Mouse (Mus musculus) cerebellum, adult 2 months (tissue): Measurements from ENCODE around the gene Wnt3a. TPM values are rescaled to one million over a fixed set of nuclear protein-coding genes. Genes with fewer than 3 reads are reported as not detected.
"Not testable (repeated sequence)": the region's sequence is repeated elsewhere in the genome, so short reads cannot be mapped to it uniquely, and the experiment has no call there.

ENCODE experiments used
- DNase-seq, 2 experiments: peaks; one replicate each; pipeline ENCODE4 v3.0.0; 2021
- H3K27ac ChIP-seq: fragments of 200-500 bp; 2 replicates; pipeline ENCODE4 v1.5.1; 2012; ENCODE audit warnings: low read length, control low read depth, inconsistent platforms; ENCODE audit not compliant: insufficient read depth
- H3K27me3 ChIP-seq: fragments of 200-500 bp; 2 replicates; pipeline ENCODE4 v1.6.1; 2012; ENCODE audit warnings: inconsistent platforms, mild to moderate bottlenecking, low read length, moderate library complexity; ENCODE audit not compliant: control insufficient read depth, insufficient read depth
- H3K4me1 ChIP-seq: fragments of 200-500 bp; 2 replicates; pipeline ENCODE4 v1.6.1; 2011; ENCODE audit warnings: low read length; ENCODE audit not compliant: control insufficient read depth, insufficient read depth
- H3K4me3 ChIP-seq: fragments of 200-500 bp; replicated peaks from 2 replicates; pipeline ENCODE3; 2011; ENCODE audit warnings: mild to moderate bottlenecking, low read depth, low read length, control low read depth; ENCODE audit not compliant: insufficient read depth
- CTCF ChIP-seq: fragments of 200-500 bp; IDR thresholded peaks from 2 replicates; pipeline ENCODE4 v1.5.1; 2011; ENCODE audit warnings: low read depth, mild to moderate bottlenecking, control low read depth, low read length, moderate library complexity, borderline replicate concordance; ENCODE audit not compliant: insufficient read depth
- POLR2A ChIP-seq: fragments of 200-500 bp; IDR thresholded peaks from 2 replicates; pipeline ENCODE4 v1.6.1; 2011; ENCODE audit warnings: low read length, control low read depth, borderline replicate concordance; ENCODE audit not compliant: insufficient read depth
- WGBS: fragments of 180-500 bp; shearing (Covaris S2); methylation state at CpG from one replicate; pipeline ENCODE4 v1.1.7; 2018; 5-methylcytosine and 5-hydroxymethylcytosine counted together
- polyA plus RNA-seq: library from polyadenylated mRNA; depleted of rRNA; stranded (reverse); fragments of >200 nt; gene quantifications from 2 replicates; pipeline ENCODE4 v1.2.3, GENCODE M21; 2012

Gene Wnt3a
- polyA plus RNA-seq, 1 experiment = not detected

DNA sequence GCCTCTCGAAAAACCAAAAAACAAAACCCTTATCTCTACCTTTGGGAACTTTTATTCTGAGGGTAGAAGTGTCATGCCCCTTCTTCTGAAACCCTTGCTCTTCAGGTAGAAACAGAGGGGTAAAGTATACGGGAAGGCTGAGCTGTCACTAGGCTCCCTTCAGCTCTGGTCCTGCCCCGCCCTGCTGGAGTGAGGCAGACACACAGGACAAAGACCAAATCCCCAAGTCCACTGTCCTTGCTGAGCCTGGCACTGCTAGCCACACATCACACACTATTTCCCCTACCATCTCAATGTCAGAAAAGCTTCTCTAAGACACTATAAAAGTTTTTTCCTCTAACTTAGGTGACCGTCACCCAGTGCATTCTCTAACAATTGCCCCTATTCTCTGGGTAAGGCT, 68.2 kb downstream of the Wnt3a start:
- H3K4me1 ChIP-seq = peaks cover 7% of the 10 kb centered on the region
- TF ChIP-seq CTCF (no peak), POLR2A (no peak)
- no peak overlapping the region for H3K4me3 ChIP-seq
- H3K27ac ChIP-seq = no peak overlapping the region
- WGBS = 73% methylated on average over 4 of the region's 4 CpGs
- H3K27me3 ChIP-seq = no peaks in the 10 kb centered on the region
- no peak for DNase-seq

DNA sequence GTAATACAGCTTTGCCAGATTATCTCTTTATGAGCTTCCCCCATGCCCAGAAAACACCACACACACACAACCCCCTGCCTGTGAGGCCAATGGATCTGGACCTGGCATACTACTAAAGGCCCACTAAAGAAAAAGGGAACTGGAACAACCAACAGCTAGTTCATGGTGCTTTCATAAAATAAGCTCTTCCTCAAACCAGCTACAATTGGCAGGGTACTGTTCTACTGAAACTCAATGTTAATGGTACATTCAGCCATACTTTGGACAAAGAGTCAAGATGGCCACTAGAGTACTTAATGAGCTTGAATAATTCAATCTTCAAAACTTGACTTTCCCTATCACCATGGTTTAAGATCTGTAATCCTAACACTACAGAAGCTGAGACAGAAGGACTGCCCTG, 68.9 kb downstream of the Wnt3a start:
- H3K4me3 ChIP-seq = no peak overlapping the region
- TF ChIP-seq POLR2A (no peak), CTCF (no peak)
- H3K4me1 ChIP-seq = peaks cover 7% of the 10 kb centered on the region
- no peak for DNase-seq
- H3K27ac ChIP-seq = no peak overlapping the region
- no peaks in the 10 kb centered on the region for H3K27me3 ChIP-seq

DNA sequence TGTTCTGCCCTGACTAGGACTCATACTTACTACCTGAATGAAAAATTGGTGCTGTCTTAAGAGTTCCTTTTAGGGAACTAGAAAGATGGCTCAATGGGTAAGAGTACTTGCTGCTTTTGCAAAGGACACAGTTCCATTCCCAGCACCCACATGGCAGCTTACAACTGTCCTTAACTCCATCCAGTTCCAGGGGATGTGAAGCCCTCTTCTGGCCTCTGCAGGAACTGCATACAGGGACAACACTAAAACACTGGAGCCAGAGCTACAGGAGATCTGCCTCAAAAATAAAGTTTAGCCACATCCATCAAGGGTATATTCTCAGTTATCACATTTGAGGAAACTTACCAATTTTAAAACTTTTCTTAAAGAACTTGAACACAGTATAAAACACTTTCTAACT, 71.5 kb downstream of the Wnt3a start:
- Histone ChIP-seq H3K4me3 (no peak overlapping the region), H3K4me1 (peaks cover 2% of the 10 kb centered on the region; the same call in 1 of the 2 replicates), H3K27me3 (no peaks in the 10 kb centered on the region), H3K27ac (no peak overlapping the region)
- no peak for DNase-seq
- TF ChIP-seq CTCF (peak; percentile 45; the same call in 1 of the 2 replicates), POLR2A (no peak)

DNA sequence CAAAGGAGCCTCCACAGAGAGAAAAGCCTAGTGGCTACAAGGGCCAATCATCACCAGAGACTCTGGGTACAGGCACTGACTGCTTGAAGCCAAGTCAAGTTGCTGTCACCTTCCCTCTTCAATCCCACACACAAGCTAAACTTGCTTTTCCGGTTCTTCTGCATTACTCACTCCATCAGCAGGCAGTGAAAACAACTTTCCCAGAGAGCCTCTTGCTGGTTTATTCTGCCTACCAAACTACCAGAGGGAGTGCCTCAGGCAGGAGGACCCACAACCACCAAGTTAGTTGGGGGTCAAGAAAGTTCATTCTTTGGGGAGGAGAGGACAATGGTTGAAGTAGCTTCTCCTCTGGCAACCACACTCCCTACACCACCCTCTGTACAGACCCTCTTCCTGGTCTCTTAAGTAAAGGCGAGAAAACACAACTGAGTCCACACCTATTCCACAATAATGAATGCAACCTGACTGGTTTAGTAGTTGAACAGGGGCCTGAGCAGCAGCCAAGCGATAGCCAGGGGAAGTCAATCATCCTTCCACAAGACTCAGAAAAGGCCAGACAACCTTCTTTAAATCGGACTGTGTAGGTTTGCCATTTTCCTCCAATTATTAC, 72.1 kb downstream of the Wnt3a start:
- WGBS = 85% methylated on average over 4 of the region's 4 CpGs

DNA sequence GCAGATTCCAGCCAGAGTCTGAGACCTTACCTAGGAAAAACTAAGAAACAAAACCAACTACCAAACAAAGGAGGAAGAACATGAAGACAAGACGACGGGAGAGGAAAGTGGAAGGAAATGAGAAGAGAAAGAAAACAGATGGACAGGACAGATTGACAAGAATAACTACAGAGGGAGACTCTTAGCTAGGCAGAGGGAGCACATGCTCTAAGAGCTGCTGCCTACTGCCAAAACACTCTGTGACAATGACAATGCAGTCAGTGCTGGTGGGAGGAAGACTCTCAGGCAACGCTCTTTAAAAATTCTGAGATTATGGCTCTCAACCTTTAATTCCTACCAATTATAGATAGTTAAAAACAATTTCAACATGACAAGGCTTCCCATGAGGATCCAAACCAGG, 73.6 kb downstream of the Wnt3a start:
- no peak overlapping the region for H3K27ac ChIP-seq
- no peaks in the 10 kb centered on the region; the same call in 1 of the 2 replicates for H3K4me1 ChIP-seq
- no peaks in the 10 kb centered on the region for H3K27me3 ChIP-seq
- TF ChIP-seq POLR2A (no peak), CTCF (no peak)
- H3K4me3 ChIP-seq = no peak overlapping the region
- no peak for DNase-seq
- WGBS = 26% methylated on average over 3 of the region's 3 CpGs

More for the DNA sequence above, 72.1 kb downstream of the Wnt3a start:
- Histone ChIP-seq H3K27me3 (no peaks in the 10 kb centered on the region), H3K4me3 (no peak overlapping the region), H3K27ac (no peak overlapping the region), H3K4me1 (peaks cover 2% of the 10 kb centered on the region; the same call in 1 of the 2 replicates)
- no peak for DNase-seq
- TF ChIP-seq CTCF (no peak), POLR2A (no peak)

DNA sequence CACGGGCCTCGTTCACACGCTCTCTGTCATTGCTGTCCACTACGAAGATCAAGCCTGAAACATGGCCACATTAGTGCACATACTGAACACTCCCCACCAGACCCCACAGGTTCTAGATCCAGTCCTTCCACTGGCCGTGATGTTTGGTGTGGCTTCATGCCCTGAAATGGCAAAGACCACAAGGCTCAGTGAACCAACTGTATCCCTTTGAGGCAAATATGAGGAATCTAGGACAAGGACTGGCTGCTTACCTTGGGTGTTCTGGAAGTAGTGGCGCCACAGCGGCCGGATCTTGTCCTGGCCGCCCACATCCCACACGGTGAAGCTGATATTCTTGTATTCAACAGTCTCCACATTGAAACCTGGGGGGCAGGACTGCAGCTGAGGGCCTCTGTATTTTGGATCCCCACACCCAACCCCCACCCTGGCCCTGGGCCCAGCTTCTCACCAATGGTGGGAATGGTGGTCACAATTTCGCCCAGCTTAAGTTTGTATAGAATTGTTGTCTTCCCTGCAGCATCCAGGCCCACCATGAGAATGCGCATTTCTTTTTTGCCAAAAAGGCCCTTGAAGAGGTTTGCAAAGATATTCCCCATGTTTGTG, 77.6 kb downstream of the Wnt3a start:
- H3K4me1 ChIP-seq = peaks cover 5% of the 10 kb centered on the region; the same call in 1 of the 2 replicates
- H3K4me3 ChIP-seq = no peak overlapping the region
- 74% methylated on average over 12 of the region's 12 CpGs for WGBS
- DNase-seq = no peak
- TF ChIP-seq POLR2A (no peak), CTCF (no peak)
- no peak overlapping the region for H3K27ac ChIP-seq
- no peaks in the 10 kb centered on the region for H3K27me3 ChIP-seq

DNA sequence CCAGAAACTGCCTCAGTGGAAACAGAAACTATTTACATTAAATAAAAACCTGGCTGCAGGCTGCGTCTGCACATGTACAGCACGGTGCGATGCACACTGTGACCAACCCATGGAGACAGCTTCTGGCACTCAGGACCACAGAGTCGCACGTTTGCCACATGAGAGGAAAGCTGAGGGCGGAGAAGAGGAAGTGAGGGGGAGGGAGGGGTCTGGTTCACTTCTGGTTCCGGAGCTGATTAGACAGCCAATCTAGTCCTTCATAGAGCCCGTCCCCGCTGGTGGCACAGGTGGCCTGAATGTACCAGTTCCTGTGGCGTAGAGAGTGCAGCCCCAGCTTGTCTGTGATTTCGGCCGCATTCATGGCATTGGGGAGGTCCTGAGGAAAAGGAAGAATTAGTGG, 78.2 kb downstream of the Wnt3a start:
- WGBS = 59% methylated on average over 12 of the region's 12 CpGs
- H3K27me3 ChIP-seq, H3K4me3 ChIP-seq, H3K4me1 ChIP-seq, DNase-seq, H3K27ac ChIP-seq: not testable (repeated sequence)

DNA sequence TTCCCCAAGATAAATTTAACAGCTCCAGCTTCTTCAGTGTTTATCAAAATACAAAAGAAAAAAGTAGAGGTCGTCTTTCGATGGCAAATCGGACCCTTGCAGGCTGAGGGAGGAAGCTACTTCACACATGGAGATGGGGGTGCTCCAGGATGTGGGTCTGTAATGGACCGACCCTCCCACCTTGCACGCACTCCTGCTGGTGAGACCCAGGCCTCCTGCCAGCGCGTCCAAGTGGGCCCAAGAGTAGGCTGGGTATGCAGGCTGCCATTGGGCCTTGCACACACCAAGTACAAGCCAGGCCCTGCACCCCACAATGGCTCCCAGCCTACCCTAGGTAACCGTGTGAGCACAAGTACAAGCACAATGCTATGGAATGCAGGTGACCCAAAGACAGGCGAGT, 79.0 kb downstream of the Wnt3a start:
- not testable (repeated sequence) for H3K4me1 ChIP-seq, H3K4me3 ChIP-seq
- WGBS = 81% methylated on average over 9 of the region's 9 CpGs

DNA sequence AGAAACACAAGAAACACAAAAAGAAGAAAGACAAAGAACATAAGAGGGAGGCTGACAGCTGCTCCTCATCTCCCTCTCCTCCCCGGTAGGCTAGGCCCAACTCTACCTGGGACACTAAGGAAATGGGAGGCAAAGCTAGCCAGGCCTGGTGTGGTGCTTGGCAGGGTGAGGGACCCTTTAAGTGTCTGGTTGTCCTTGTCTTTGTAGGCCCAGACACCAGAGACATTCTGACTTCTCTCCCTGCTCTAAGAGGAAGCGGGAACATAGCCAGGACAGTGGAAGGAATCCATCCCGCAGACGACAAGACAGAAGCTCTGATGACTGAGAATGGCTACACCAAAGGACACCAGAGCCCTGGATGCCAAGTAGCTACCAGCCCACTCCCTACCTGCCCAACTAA, 80.5 kb downstream of the Wnt3a start:
- H3K4me1 ChIP-seq = peaks cover 5% of the 10 kb centered on the region; the same call in 1 of the 2 replicates
- no peaks in the 10 kb centered on the region for H3K27me3 ChIP-seq
- 49% methylated on average over 4 of the region's 4 CpGs for WGBS
- H3K4me3 ChIP-seq = no peak overlapping the region
- DNase-seq = no peak
- TF ChIP-seq POLR2A (no peak), CTCF (no peak)
- no peak overlapping the region for H3K27ac ChIP-seq

More for the DNA sequence above, 79.0 kb downstream of the Wnt3a start:
- DNase-seq, H3K27ac ChIP-seq, H3K27me3 ChIP-seq: not testable (repeated sequence)
